Mouse (Mus musculus): ENCODE results near the gene Gprin3. TPM values are rescaled to one million over a fixed set of nuclear protein-coding genes. Genes with fewer than 3 reads are reported as not detected.

The Gprin3 gene
- polyA plus RNA-seq, 1 experiment from 2014 or later, result 7.6 TPM

DNA sequence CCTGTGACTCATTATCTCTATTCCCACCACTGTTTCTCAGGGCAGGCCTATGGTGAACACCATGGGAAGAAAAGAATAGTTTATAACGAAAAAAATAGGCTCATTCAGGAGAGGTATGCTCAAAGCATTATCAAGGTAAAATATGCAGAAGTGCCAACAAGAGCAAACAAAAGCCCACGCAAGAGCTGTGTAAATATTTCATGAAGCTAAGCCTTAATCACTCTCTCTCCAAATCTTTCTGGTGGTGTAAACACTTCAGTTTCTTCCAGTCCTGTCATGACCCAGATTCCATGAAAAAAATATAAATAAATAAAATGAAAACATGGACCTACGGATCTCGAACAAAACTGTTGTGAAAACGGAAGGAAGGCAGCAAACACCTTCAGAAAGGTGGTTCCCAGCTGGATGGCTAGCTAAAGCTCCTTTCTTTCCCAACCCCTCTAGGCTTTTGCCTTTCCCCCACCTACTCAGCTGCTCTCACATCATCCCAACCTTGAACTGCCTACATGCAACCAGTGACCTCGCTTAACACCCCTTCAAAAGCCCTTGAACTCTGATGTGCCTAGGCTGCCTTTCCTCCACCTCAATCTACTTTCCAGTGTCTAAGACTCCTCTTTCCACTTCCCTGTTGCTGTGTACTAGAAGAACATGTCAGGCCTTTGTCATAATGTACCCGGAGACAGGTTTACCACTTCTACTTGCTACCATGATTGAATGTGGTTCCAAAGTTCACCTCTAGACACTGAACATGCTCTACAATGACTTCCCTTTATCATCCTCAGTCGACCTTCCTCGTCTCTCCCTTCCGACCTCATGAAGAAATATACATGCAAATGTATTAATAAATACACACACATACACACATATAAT, 988 bp downstream of the Gprin3 start:
- H3K4me2 ChIP-seq (ENCODE audit: low read length), result peak overlapping the region; percentile 81
- no peaks in the 10 kb centered on the region for H3K36me3 ChIP-seq (ENCODE audit: control insufficient read depth, insufficient read depth, low read length)
- no peaks in the 10 kb centered on the region for H3K9me3 ChIP-seq (ENCODE audit: control insufficient read depth, low read length)
- H3K27ac ChIP-seq (replicated peaks; ENCODE audit: low read depth, low read length), result no peak overlapping the region
- H3K27me3 ChIP-seq (ENCODE audit: control insufficient read depth, insufficient read depth, low read length), result no peaks in the 10 kb centered on the region
- 77% methylated on average over 10 of the region's 10 CpGs for WGBS
- no peak overlapping the region for H3K9ac ChIP-seq (replicated peaks; ENCODE audit: low read length)
- DNase-seq (peak; percentile 17), ATAC-seq (ENCODE audit: low FRiP score, low TSS enrichment) (no peak)
- peaks cover 5% of the 10 kb centered on the region; the same call in 1 of the 2 replicates for H3K4me1 ChIP-seq (ENCODE audit: control insufficient read depth, insufficient read depth, low read length)
- peak overlapping the region; percentile 47 for H3K4me3 ChIP-seq (replicated peaks; ENCODE audit: low read depth, low read length)

DNA sequence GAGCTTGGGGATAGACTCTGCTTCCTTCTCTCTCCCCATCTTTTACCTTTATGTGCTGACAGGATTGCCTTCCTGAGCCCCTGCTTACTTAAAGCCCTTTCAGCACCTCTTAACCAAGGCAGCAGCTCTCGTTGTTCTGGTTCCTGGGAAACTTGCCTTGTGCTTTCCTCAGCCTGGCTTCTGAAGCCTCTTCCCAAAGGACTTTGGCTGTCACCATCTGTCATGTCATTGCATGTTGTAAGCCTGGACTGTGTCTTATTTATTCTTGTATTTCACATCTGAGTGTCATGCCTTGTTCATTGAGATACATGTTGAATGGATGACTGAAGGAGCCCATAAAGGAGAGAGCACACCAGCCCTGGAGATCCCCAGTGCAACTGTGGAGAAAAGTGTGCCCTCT, 2.3 kb downstream of the Gprin3 start:
- H3K4me3 ChIP-seq (replicated peaks; ENCODE audit: low read depth, low read length), result no peak overlapping the region
- no peaks in the 10 kb centered on the region for H3K27me3 ChIP-seq (ENCODE audit: control insufficient read depth, insufficient read depth, low read length)
- no peak overlapping the region for H3K9ac ChIP-seq (replicated peaks; ENCODE audit: low read length)
- H3K27ac ChIP-seq (replicated peaks; ENCODE audit: low read depth, low read length), result no peak overlapping the region
- 60% methylated on average over 1 of the region's 1 CpGs for WGBS
- H3K9me3 ChIP-seq (ENCODE audit: control insufficient read depth, low read length), result no peaks in the 10 kb centered on the region
- no peak overlapping the region for H3K4me2 ChIP-seq (ENCODE audit: low read length)
- H3K36me3 ChIP-seq (ENCODE audit: control insufficient read depth, insufficient read depth, low read length), result no peaks in the 10 kb centered on the region
- no peak for ATAC-seq (ENCODE audit: low FRiP score, low TSS enrichment)
- peaks cover 5% of the 10 kb centered on the region; the same call in 1 of the 2 replicates for H3K4me1 ChIP-seq (ENCODE audit: control insufficient read depth, insufficient read depth, low read length)
- no peak for DNase-seq

DNA sequence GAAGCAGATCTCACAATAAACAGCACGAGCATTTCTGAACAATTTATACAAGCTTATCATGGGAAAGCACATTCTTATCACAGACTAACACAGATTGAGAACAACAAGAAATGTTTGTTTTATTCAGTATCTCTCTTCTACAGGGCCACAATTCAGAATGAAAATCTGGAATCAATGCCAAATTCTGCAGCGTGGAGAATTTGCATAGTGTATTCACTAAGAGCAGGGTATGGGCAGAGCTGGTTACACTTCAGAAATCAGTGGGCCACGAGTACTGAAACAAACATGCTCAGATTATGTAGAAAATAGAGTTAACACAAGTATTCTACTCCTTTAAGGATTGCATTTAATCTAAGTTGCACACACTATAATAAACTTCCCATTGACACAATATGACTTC, 6.8 kb downstream of the Gprin3 start:
- no peaks in the 10 kb centered on the region for H3K36me3 ChIP-seq (ENCODE audit: control insufficient read depth, insufficient read depth, low read length)
- no peak overlapping the region for H3K9ac ChIP-seq (replicated peaks; ENCODE audit: low read length)
- H3K4me2 ChIP-seq (ENCODE audit: low read length), result no peak overlapping the region
- no peak overlapping the region for H3K27ac ChIP-seq (replicated peaks; ENCODE audit: low read depth, low read length)
- no peaks in the 10 kb centered on the region for H3K4me1 ChIP-seq (ENCODE audit: control insufficient read depth, insufficient read depth, low read length)
- H3K9me3 ChIP-seq (ENCODE audit: control insufficient read depth, low read length), result no peaks in the 10 kb centered on the region
- H3K27me3 ChIP-seq (ENCODE audit: control insufficient read depth, insufficient read depth, low read length), result no peaks in the 10 kb centered on the region
- H3K4me3 ChIP-seq (replicated peaks; ENCODE audit: low read depth, low read length), result no peak overlapping the region
- DNase-seq (peak; percentile 41), ATAC-seq (ENCODE audit: low FRiP score, low TSS enrichment) (peak; percentile 48)
- WGBS, result 51% methylated on average over 3 of the region's 3 CpGs

DNA sequence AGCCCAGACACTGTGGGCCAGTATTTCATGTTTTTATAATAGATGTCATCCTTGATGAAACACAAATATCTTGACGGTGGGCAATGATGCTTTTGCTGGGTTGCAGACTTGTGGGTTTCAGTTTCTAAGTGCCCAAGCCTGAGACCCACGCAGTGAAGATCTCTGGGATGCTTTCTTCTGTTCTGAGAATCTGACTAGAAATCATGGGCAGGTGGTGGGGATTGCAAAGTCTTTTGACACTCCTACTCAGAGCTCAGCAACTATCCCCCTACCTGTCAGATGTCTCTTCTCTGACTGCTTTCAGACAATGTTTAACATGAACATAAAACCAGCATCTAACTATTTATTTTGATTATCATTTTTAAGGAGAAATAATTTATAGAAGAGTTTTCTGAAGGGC, 7.4 kb downstream of the Gprin3 start:
- Histone ChIP-seq H3K9me3 (ENCODE audit: control insufficient read depth, low read length) (no peaks in the 10 kb centered on the region), H3K4me1 (ENCODE audit: control insufficient read depth, insufficient read depth, low read length) (no peaks in the 10 kb centered on the region), H3K9ac (replicated peaks; ENCODE audit: low read length) (no peak overlapping the region), H3K4me3 (replicated peaks; ENCODE audit: low read depth, low read length) (no peak overlapping the region), H3K27ac (replicated peaks; ENCODE audit: low read depth, low read length) (no peak overlapping the region), H3K4me2 (ENCODE audit: low read length) (no peak overlapping the region), H3K27me3 (ENCODE audit: control insufficient read depth, insufficient read depth, low read length) (no peaks in the 10 kb centered on the region), H3K36me3 (ENCODE audit: control insufficient read depth, insufficient read depth, low read length) (no peaks in the 10 kb centered on the region)
- WGBS, result 78% methylated on average over 2 of the region's 2 CpGs
- ATAC-seq (ENCODE audit: low FRiP score, low TSS enrichment) (no peak), DNase-seq (no peak)

DNA sequence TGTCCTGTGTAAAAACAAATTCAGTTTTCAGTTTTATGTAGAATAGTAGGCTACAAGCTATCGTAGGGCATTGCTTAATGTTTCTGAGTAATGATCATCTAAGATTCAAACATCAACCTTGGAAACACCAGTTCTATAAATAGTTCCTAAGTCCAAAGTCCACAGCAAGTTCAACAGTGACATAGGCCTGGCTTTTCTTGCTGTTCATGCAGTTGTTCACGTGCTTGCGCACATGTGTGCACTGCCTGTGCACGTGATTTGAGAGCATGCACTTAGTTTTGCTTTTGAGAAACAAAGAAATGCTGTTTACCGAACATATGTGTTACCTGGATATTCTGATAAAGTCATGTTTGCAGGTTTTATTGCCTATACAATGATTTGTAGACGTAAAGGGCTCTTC, 11.3 kb downstream of the Gprin3 start:
- WGBS, result 94% methylated on average over 6 of the region's 6 CpGs
- Histone ChIP-seq H3K4me2 (ENCODE audit: low read length) (no peak overlapping the region), H3K9me3 (ENCODE audit: control insufficient read depth, low read length) (no peaks in the 10 kb centered on the region), H3K27me3 (ENCODE audit: control insufficient read depth, insufficient read depth, low read length) (no peaks in the 10 kb centered on the region), H3K4me3 (replicated peaks; ENCODE audit: low read depth, low read length) (no peak overlapping the region), H3K9ac (replicated peaks; ENCODE audit: low read length) (no peak overlapping the region), H3K27ac (replicated peaks; ENCODE audit: low read depth, low read length) (no peak overlapping the region), H3K36me3 (ENCODE audit: control insufficient read depth, insufficient read depth, low read length) (no peaks in the 10 kb centered on the region), H3K4me1 (ENCODE audit: control insufficient read depth, insufficient read depth, low read length) (0 out of 2 replicates have a peak, but pooled peaks cover 4% of the 10 kb centered on the region)
- DNase-seq (no peak), ATAC-seq (ENCODE audit: low FRiP score, low TSS enrichment) (no peak)

DNA sequence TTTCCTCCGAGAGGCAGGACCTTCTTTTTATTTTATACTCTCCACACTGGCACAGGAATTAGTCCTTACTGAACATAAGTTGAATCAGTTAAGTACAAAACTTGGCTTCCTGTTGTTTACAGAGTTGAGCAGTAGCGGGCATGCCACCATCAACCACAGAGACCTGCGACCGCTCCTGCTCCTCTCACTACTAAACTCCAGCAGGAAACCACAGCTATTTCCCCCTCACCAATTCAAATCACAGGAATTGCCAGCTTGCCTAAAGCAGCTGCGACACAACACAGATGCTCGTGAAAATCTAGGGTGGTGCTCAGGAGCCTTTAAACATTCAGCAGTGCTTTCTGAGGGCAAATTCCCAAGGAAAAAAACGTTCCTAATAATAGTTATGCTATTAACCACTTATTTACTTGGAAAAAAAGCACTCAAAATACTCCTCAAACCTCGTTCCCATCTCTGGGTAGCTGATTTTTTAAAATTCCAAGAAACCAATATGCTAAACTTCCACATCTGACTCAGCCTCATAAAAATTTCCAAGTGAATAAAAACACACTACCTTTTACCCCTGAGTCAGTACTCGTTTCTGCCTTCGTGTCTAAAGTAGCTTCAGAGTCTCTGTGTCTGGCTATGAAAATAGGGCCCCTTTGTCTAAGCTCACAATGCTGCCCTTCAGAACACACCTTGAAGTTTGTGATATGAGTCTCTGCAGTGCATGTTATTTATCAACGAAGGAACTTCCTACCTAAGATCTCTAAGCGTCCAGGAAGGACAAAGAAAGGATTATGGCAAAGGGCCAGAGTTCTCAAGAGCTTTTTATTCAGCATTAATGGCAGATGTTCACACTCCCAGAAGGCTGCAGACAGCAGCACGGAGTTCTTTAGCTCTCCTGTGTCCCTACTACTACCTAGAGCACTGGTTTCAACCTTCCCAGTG, 13.4 kb downstream of the Gprin3 start:
- Histone ChIP-seq H3K9ac (replicated peaks; ENCODE audit: low read length) (no peak overlapping the region), H3K27me3 (ENCODE audit: control insufficient read depth, insufficient read depth, low read length) (no peaks in the 10 kb centered on the region), H3K4me2 (ENCODE audit: low read length) (no peak overlapping the region), H3K36me3 (ENCODE audit: control insufficient read depth, insufficient read depth, low read length) (no peaks in the 10 kb centered on the region), H3K9me3 (ENCODE audit: control insufficient read depth, low read length) (no peaks in the 10 kb centered on the region), H3K27ac (replicated peaks; ENCODE audit: low read depth, low read length) (no peak overlapping the region), H3K4me3 (replicated peaks; ENCODE audit: low read depth, low read length) (no peak overlapping the region), H3K4me1 (ENCODE audit: control insufficient read depth, insufficient read depth, low read length) (0 out of 2 replicates have a peak, but pooled peaks cover 4% of the 10 kb centered on the region)
- DNase-seq, result peak; percentile 66
- WGBS, result 48% methylated on average over 13 of the region's 13 CpGs
- ATAC-seq (ENCODE audit: low FRiP score, low TSS enrichment), result no peak

DNA sequence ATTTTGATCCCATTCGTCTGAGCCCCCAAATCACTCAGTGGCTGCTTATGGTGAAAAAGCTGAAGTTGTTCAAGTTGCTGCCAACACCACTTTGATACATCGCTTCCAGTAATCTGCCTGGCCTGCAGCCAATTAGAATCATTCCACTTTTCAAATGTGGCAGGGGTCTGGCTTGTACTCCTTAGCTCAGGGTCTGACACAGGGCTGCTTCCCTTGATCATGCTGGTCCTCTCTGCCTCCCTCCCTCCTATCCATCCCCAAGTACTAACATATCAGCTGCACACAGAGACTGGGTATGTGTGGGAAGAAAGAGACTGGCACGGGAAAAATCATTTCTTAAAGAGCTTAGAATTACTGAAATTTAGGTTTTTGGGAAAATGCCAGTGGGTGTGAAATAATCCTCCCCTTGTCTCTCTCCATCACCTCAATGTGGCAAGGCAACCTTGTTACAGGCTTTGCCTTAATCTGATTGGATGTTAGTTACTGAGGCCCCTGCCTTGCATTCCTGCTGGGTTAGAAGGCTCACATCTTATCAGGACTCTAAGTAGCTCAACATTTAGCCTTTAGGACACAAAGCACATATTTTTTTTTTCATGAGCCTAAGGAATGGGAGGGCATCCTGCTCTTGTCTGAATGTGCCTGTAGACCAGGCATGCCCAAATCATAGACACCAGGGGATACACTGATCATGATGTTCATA, 16.9 kb downstream of the Gprin3 start:
- H3K4me3 ChIP-seq (replicated peaks; ENCODE audit: low read depth, low read length), result no peak overlapping the region
- no peaks in the 10 kb centered on the region for H3K27me3 ChIP-seq (ENCODE audit: control insufficient read depth, insufficient read depth, low read length)
- H3K4me1 ChIP-seq (ENCODE audit: control insufficient read depth, insufficient read depth, low read length), result 0 out of 2 replicates have a peak, but pooled peaks cover 4% of the 10 kb centered on the region
- no peak overlapping the region for H3K27ac ChIP-seq (replicated peaks; ENCODE audit: low read depth, low read length)
- H3K36me3 ChIP-seq (ENCODE audit: control insufficient read depth, insufficient read depth, low read length), result no peaks in the 10 kb centered on the region
- ATAC-seq (ENCODE audit: low FRiP score, low TSS enrichment), result no peak
- no peak overlapping the region for H3K9ac ChIP-seq (replicated peaks; ENCODE audit: low read length)
- WGBS, result 64% methylated on average over 3 of the region's 3 CpGs
- no peaks in the 10 kb centered on the region for H3K9me3 ChIP-seq (ENCODE audit: control insufficient read depth, low read length)
- H3K4me2 ChIP-seq (ENCODE audit: low read length), result no peak overlapping the region
- DNase-seq, result peak; percentile 32

DNA sequence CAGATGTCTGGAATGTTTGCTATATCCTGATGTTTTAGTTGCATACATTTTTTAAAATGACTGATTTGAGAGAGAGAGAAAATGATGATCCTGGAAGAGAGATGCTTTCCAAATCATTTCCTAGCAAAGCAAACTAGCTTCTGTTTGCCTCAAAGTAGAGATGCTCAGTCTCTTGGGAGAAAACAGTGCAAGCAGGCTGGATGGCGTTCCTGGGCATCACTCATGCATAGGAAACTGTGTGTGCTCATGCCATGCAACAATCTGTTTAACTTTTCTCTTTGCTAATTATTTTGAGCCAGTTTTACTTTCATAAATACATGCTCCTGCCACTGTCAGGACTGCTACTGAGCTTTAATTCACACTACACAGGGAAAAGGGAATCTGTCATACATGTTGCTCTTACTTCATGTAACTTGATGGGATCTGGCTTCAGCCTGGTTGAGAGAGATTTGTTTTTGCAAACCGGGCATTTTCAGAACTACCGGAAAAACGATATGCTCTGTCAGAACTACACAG, 18.6 kb downstream of the Gprin3 start:
- H3K27ac ChIP-seq (replicated peaks; ENCODE audit: low read depth, low read length), result no peak overlapping the region
- no peak overlapping the region for H3K9ac ChIP-seq (replicated peaks; ENCODE audit: low read length)
- 86% methylated on average over 4 of the region's 4 CpGs for WGBS
- H3K4me1 ChIP-seq (ENCODE audit: control insufficient read depth, insufficient read depth, low read length), result no peaks in the 10 kb centered on the region
- DNase-seq (no peak), ATAC-seq (ENCODE audit: low FRiP score, low TSS enrichment) (no peak)
- no peaks in the 10 kb centered on the region for H3K36me3 ChIP-seq (ENCODE audit: control insufficient read depth, insufficient read depth, low read length)
- no peaks in the 10 kb centered on the region for H3K9me3 ChIP-seq (ENCODE audit: control insufficient read depth, low read length)
- H3K27me3 ChIP-seq (ENCODE audit: control insufficient read depth, insufficient read depth, low read length), result no peaks in the 10 kb centered on the region
- H3K4me2 ChIP-seq (ENCODE audit: low read length), result no peak overlapping the region
- H3K4me3 ChIP-seq (replicated peaks; ENCODE audit: low read depth, low read length), result no peak overlapping the region
